Mouse (Mus musculus) heart, adult 8-10 months (tissue): ENCODE results near the gene S100pbp. TPM values are rescaled to one million over a fixed set of nuclear protein-coding genes. Genes with fewer than 3 reads are reported as not detected.

Experiments
- DNase-seq: peaks from one replicate; pipeline ENCODE4 v3.0.0; 2022; ENCODE audit warnings: low spot score
- total RNA-seq, 4 experiments: library from RNA; stranded (reverse); gene quantifications; 2 replicates each; pipeline ENCODE4 v1.2.4; 2022

Gene S100pbp
- total RNA-seq, 4 experiments from 2014 or later: 8.2 to 15.2 (median 12.1) TPM

DNA sequence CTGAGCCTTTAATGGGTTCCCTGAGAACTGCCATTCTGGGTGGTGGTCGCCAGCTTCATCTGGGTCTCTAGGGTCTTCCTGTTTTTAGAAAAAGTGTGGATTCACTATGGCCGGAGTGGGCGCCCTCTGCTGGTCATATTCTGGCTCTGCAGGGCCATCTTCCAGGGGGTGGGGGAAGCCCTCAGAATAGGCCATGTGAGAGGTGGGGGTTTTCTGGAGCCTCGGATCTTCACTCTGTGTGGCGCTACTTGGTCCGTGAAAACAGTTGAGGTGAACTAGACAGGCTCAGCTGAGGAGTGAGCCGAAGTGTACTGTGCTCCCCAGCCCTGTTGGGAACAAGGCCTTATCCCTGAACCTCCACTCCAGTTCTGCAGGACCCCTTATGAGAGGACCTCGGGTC lies 59.4 kb downstream of the S100pbp start:
- no peak for DNase-seq

DNA sequence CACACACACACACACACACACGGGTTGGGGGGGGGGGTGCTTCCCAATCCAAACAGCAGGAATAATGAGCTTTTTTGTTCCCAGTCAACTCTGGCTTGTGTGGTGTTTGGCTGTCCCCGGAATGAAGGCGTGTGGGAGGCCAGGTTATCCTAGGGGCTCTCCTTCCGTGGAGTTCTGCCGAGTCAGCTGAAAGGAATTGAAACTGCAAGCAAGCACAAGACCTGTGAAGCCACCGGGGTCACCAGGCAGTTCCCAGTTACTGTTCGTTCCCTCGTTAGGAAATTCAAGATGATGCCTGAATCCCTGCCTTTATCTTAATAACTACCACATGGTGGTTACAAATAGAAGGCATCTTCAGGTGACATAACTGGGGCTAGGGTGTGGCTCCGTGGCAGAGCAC lies 60.1 kb downstream of the S100pbp start:
- no peak for DNase-seq

GRCm38 (mm10) chr4:129128582-129129338 lies 60.8 kb downstream of the S100pbp start:
- no peak for DNase-seq

DNA sequence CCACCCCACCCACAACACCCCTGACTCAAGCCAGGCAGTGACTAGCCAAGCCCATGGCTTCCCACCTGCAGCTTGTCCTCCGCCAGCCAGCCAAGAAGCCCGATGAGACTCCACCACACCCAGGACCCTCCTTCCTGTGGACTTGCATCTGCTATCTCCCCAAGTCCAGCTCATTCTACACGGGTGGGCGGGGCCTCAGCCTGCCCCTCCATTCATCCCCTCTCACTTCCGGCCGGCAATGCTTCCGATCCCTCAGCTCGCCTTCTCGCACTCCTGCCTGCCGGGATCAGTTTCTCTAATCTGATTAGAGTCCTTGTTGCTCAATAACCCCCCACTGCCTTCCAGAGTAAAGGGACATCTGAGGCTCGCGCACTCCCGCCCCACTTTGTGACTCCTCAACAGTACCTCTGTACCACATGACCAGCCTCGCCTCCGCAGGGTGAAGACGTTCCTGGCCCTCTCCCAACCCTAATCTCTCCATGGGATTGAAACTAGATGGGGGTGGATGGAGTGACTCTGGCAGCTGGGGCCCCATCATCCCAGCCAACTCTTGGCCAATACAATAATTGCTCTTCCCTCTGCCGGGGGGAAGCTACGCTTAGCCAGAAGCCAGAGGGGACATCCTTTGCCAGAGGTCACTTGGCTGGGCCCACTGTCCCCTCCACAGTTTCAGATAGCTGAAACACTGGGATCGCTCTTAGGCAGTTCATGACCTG lies 63.6 kb downstream of the S100pbp start:
- DNase-seq: no peak

DNA sequence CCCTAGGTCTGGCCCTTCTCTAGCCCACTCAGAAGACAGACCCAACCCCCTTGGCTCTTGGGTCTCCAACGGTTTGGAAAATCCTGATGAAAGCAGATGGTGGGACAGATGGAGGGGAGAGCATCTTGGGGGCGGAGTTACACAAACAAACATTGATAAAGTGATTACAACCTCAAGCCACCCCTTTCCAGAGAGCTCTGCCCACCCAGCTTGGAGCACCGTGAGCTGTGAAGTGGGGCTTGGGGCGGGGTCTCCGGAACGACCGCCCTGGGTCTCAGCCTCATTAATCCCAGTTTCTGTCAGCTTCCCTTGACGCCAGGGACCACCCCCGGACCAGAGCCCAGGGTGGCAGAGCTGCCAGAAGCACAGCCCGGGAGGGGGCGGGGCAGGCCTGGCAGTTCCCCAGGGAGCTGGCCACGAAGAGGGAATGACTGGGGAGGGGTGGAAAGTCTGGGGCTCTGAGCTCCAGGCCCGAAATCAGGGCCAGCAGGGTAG lies 64.8 kb downstream of the S100pbp start:
- no peak for DNase-seq

DNA sequence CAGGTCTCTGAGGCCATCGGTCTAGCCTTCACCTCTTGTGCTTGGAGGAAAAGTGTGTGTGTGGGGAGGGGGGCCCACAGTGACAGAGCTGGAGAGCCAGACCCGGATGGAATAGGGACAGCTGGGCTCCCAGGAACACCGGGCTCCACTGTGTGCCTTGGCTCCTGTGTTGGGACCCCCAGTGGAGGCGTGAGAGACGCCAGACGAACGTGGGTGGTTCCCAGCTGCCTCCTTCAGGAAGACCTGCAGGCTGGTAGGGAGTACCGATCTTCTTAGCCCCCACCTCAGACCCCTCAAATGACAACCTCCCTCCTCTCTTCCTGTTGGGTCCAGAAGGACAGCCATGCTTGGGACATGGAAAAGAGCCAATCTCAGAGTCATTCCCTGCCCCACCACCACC lies 66.8 kb downstream of the S100pbp start:
- DNase-seq: no peak

- DNase-seq: no peak
Observed at GRCm38 (mm10) chr4:129122107-129122506, 67.4 kb downstream of the S100pbp start.

- no peak for DNase-seq
Observed at GRCm38 (mm10) chr4:129121569-129122086, 67.9 kb downstream of the S100pbp start, which contains the start of gene Hpca. Gene Hpca (minus strand): TSS chr4:129122036.

DNA sequence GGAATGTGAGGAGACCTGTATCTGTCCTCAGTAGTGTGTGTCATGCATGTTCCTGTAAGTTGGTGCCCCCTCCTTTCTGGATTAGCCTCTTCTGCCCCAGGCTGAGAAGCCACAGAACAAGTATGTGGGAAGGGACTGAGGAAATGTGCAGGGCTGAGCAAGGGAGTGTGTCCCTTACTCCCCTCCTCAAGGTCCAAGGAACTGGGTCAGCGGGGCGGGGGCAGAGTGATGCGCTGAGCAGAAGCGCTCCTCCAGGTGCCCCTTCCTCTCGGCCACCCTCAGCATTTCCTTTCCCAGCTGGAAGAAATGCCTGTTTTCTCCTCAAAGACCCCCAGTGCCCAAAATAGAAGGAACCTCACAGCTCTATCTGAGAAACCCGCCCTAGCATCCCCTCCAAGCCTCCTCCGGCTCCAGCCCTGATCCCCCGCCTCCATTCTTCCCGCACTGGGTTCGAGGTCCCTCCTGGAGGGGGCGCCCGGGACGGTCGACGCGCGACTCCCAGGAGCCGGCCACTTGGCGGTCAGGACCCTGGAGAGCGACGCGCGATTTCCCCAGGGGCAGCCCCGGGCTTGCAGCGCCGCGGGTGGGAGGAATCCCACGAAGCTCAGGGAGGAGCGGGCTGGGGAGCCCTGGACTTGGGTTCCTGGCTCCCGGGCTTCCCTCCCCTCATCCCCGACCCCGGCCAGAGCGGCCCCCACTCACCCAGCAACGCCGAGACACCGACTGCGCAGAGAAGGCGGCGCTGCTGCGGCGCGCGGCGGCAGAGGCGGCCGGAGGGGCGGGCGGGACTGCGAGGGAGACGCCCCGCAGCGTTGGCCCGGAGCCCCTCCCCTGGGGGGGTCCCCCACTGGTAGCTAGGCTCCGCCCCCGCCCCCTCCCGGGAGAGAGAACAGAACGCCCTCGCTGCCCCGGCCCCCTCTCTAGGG lies 68.7 kb downstream of the S100pbp start:
- DNase-seq: no peak

GRCm38 (mm10) chr4:129119708-129120107 lies 69.8 kb downstream of the S100pbp start:
- DNase-seq: no peak

DNA sequence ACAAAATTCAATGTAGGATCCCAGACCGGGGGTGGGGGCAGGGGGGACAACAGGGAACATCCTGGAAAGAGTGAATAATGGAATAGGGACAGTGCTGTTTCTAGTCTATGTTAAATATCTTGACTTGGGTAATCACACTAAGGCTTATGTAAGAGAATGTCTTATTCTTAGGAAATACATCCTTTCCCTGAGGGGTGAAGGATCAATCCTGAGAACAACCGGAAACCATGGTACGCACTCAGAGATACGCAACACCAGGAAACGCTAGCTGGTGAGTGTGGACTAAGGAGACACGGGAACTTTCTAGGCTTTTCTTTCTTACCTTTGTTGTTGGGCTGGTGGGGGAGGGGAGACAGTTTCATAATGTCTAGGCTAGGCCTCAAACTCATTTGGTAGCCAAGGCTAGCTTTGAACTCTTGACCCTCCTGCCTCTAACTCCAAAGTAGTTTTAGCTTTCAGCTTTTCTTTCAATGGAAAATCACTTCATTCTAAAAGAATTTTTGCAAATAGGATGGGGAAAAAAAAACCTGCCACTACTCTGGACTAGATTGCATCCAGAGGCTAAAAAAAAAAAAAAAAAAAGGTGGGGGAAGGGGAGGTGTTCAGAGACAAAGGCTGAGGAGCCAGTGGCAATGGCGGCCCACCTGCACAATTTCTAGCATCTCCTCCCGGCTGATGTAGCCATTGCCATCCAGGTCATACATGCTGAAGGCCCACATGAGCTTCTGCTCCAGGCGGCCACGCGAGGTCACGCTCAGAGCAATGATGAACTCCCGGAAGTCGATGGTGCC lies 71.6 kb downstream of the S100pbp start:
- DNase-seq: no peak

DNA sequence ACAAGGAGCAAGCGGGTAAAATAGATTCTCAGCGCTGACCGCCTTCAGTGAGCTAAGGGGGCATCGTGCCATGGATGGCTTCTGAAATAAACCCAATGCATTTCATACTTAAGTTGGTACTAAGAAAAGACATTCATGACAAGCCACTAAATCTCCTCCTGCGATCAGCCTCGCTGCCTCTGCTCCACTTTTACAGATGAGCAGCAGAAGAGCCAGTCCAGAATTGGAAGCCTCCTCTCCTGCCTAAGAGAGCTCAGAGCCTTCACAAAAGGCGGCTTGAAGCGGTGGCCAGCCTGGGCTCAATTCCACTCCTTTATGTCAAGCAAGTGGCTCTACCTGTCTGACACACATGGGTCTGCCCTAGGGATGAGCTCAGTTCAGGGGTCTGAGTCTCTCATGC lies 72.8 kb downstream of the S100pbp start:
- no peak for DNase-seq

DNA sequence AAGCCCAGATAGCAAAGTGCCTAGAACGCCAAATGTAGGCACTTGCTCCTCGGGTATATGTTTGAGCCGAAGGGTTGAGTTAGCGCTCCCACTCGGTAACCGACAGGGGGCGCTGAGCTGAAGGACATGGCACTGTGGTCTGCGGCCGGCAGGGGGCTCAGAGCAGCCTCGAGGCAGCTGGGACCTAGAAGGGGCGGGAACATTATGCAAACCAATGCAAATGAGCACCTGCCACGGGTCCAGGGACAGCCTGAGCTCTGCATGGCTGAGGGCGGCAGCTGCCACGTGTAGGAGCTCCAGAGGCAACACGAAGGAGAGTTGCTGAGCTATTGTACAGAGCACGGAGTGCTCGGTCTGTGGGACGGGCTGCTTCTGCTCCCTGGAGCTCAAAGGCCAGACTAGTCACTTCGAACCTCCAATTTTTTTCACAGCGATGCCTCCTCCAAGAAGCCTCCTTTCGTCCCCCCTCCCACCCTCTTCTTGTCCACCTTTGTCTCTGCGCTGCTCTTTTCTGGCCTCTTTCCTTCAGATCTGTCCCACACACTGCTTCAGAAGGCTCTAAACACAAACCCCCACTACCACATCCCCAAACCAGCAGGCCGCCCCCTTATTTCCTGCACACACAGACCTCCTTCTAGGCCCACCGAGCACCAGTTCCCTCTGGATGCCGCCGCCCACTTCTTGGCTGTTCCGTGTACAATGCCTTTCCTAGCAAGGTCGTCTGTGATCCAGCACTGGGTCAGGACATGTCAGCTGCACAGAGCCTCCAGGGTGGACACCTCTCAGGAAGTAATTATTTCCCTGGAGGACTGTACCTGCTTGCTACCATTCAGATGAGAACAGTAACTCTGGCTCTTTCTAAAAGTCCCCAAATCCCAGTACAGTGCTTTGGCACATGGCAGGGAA lies 76.2 kb downstream of the S100pbp start:
- DNase-seq: no peak

DNA sequence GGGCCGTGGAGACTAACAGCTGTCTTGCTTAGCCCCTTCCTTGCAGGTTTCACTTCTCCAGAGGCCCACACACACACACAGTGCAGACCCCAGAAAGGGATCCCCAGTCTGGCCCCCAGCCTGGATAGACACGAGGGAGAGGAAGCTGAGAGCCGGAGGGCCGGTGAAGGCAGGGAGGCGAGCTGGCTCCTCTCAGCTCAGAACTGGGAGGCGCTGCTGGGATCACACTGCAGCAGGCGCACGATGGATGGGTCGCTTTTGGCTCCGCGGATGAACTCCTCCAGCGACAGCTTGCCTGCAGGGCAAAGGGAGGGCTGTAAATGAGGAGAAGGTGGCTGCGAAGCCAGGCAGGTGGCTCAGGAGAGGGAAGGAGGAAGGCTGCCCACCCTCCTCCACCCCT lies 77.3 kb downstream of the S100pbp start:
- no peak for DNase-seq

DNA sequence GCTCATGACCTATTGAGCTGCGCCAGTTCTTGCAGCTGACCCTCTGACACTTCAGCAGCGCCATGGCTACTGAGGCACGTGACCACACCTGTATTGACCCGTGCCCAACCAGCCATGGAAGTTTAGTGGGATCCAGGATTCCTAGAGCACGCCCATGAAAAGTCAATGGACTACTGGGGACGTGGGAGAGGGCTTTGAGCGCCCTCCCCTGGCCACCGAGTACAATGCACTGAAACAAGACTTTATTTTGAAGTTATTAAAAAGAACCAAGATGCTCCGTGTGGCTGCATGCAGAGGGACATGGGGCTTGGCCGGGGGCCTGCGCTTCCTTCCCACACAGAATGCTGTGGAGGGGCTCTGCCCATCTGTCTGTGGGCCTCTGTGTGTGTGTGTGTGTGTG lies 78.2 kb downstream of the S100pbp start:
- DNase-seq: no peak

GRCm38 (mm10) chr4:129110804-129111203 lies 78.7 kb downstream of the S100pbp start:
- DNase-seq: no peak

GRCm38 (mm10) chr4:129108624-129109023 lies 80.9 kb downstream of the S100pbp start:
- DNase-seq: no peak

GRCm38 (mm10) chr4:129107348-129107899 lies 82.1 kb downstream of the S100pbp start:
- no peak for DNase-seq

DNA sequence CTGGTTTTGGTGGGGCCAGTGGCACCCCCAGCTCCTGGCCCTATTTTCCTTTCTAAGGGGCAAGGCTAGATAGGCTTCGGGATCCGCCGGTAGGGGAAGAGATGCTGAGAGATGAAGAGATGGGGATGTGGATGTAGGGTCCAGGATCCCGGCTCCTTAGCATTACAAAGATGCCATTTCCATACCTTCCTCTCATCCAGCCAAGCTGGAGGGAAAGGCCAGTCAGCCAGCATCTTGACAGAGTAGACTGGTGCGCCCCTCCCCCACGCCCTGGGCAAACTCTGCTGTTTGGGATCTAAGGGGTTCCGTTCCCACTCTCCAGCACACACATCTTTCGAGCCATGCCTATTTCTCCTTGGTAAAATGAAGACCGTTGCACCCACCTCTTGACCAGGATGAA lies 83.5 kb downstream of the S100pbp start:
- DNase-seq: no peak
